Mouse (Mus musculus) heart, embryonic 11.5 days (tissue): ENCODE results near the gene Armc9. TPM values are rescaled to one million over a fixed set of nuclear protein-coding genes. Genes with fewer than 3 reads are reported as not detected.

Source experiments
- ATAC-seq: fragments of 200-750 bp; cut with Nextera tagmentation; replicated peaks from 2 replicates; pipeline ENCODE4 v1.8.0; 2017; ENCODE audit warnings: moderate library complexity; ENCODE audit not compliant: insufficient number of reproducible peaks, low FRiP score, low TSS enrichment
- H3K27ac ChIP-seq: fragments of 300-500 bp; sonication (generic); 2 replicates; pipeline ENCODE4 v1.5.1; 2014; ENCODE audit warnings: mild to moderate bottlenecking, low read depth, low read length
- H3K27me3 ChIP-seq: fragments of 300-500 bp; sonication (generic); 2 replicates; pipeline ENCODE4 v1.6.1; 2014; ENCODE audit warnings: mild to moderate bottlenecking, low read length, mixed read lengths; ENCODE audit not compliant: control insufficient read depth, insufficient read depth
- H3K36me3 ChIP-seq: fragments of 300-500 bp; sonication (generic); 2 replicates; pipeline ENCODE4 v1.6.1; 2014; ENCODE audit warnings: mild to moderate bottlenecking, low read length, moderate library complexity, mixed read lengths; ENCODE audit not compliant: control insufficient read depth, insufficient read depth
- H3K4me1 ChIP-seq: fragments of 300-500 bp; sonication (generic); 2 replicates; pipeline ENCODE4 v1.6.1; 2014; ENCODE audit warnings: low read length; ENCODE audit not compliant: control insufficient read depth, insufficient read depth
- H3K4me2 ChIP-seq: fragments of 300-500 bp; sonication (generic); 2 replicates; pipeline ENCODE4 v1.6.1; 2014; ENCODE audit warnings: mild to moderate bottlenecking, moderate library complexity
- H3K4me3 ChIP-seq: fragments of 300-500 bp; sonication (generic); 2 replicates; pipeline ENCODE4 v1.5.1; 2014; ENCODE audit warnings: low read depth, low read length
- H3K9ac ChIP-seq: fragments of 300-500 bp; sonication (generic); 2 replicates; pipeline ENCODE4 v1.6.1; 2014; ENCODE audit warnings: mild to moderate bottlenecking, low read depth, low read length, moderate library complexity
- H3K9me3 ChIP-seq: fragments of 300-500 bp; sonication (generic); replicated peaks from 2 replicates; pipeline ENCODE4 v1.6.1; 2016; ENCODE audit warnings: low read length; ENCODE audit not compliant: control insufficient read depth
- whole genome bisulfite sequencing: fragments of 180-500 bp; shearing (Covaris S2); extraction: QIAGEN DNeasy Blood & Tissue Kit; methylation state at CpG from one replicate; pipeline ENCODE4 v1.1.7; 2014; ENCODE audit not compliant: insufficient replicate concordance; 5-methylcytosine and 5-hydroxymethylcytosine counted together
- polyA plus RNA-seq: library from polyadenylated mRNA; unstranded; fragments of >200 nt; fragmentation: Nextera tagmentation; extraction: Ambion mirVana; gene quantifications from 2 replicates; pipeline ENCODE4 v1.2.1, GENCODE M21; 2014

The Armc9 gene
- polyA plus RNA-seq, 1 experiment from 2014 or later, result 14.7 TPM

- Histone ChIP-seq H3K27ac (0 out of 2 replicates have a peak overlapping the region, but pooled peaks have one; percentile 81), H3K4me1 (peaks cover 2% of the 10 kb centered on the region; the same call in 1 of the 2 replicates), H3K4me3 (peak overlapping the region; percentile 82), H3K36me3 (no peaks in the 10 kb centered on the region), H3K27me3 (no peaks in the 10 kb centered on the region), H3K9me3 (no peaks in the 10 kb centered on the region), H3K9ac (peak overlapping the region; percentile 74), H3K4me2 (peak overlapping the region; percentile 79)
- WGBS, result under 1% methylated on average over 18 of the region's 18 CpGs
- ATAC-seq, result no peak
Observed at GRCm38 (mm10) chr1:86154824-86155164, 214 bp downstream of the Armc9 start.

GRCm38 (mm10) chr1:86156075-86156474 is 1.5 kb downstream of the Armc9 start:
- Histone ChIP-seq H3K4me2 (no peak overlapping the region), H3K4me1 (peaks cover under 1% of the 10 kb centered on the region; the same call in 1 of the 2 replicates), H3K36me3 (peaks cover 2% of the 10 kb centered on the region; the same call in 1 of the 2 replicates), H3K4me3 (no peak overlapping the region), H3K27ac (no peak overlapping the region), H3K9ac (no peak overlapping the region), H3K9me3 (no peaks in the 10 kb centered on the region), H3K27me3 (no peaks in the 10 kb centered on the region)
- WGBS, result 75% methylated on average over 3 of the region's 3 CpGs
- no peak for ATAC-seq

- H3K9me3 ChIP-seq, result no peaks in the 10 kb centered on the region
- ATAC-seq, result no peak
- H3K27me3 ChIP-seq, result no peaks in the 10 kb centered on the region
- H3K27ac ChIP-seq, result no peak overlapping the region
- 77% methylated on average over 6 of the region's 6 CpGs for WGBS
- H3K4me2 ChIP-seq, result no peak overlapping the region
- no peaks in the 10 kb centered on the region; the same call in 1 of the 2 replicates for H3K4me1 ChIP-seq
- H3K9ac ChIP-seq, result no peak overlapping the region
- H3K4me3 ChIP-seq, result no peak overlapping the region
- H3K36me3 ChIP-seq, result peaks cover 3% of the 10 kb centered on the region; the same call in 1 of the 2 replicates
Observed at GRCm38 (mm10) chr1:86156595-86156994, 2.0 kb downstream of the Armc9 start.

GRCm38 (mm10) chr1:86160059-86160458 is 5.5 kb downstream of the Armc9 start:
- Histone ChIP-seq H3K9ac (no peak overlapping the region), H3K4me2 (no peak overlapping the region), H3K9me3 (no peaks in the 10 kb centered on the region), H3K36me3 (peaks cover 6% of the 10 kb centered on the region), H3K27ac (no peak overlapping the region), H3K27me3 (no peaks in the 10 kb centered on the region), H3K4me3 (no peak overlapping the region), H3K4me1 (no peaks in the 10 kb centered on the region)
- WGBS, result 82% methylated on average over 6 of the region's 6 CpGs
- ATAC-seq, result no peak

- Histone ChIP-seq H3K9ac (no peak overlapping the region), H3K4me1 (no peaks in the 10 kb centered on the region), H3K36me3 (peaks cover 6% of the 10 kb centered on the region), H3K27ac (no peak overlapping the region), H3K27me3 (no peaks in the 10 kb centered on the region), H3K4me3 (no peak overlapping the region), H3K4me2 (no peak overlapping the region), H3K9me3 (no peaks in the 10 kb centered on the region)
- 82% methylated on average over 5 of the region's 5 CpGs for WGBS
- ATAC-seq, result no peak
Observed at GRCm38 (mm10) chr1:86160479-86160878, 5.9 kb downstream of the Armc9 start.

GRCm38 (mm10) chr1:86161061-86161460 is 6.5 kb downstream of the Armc9 start:
- 78% methylated on average over 5 of the region's 5 CpGs for WGBS
- Histone ChIP-seq H3K4me3 (no peak overlapping the region), H3K9me3 (no peaks in the 10 kb centered on the region), H3K36me3 (peaks cover 6% of the 10 kb centered on the region), H3K4me2 (no peak overlapping the region), H3K4me1 (no peaks in the 10 kb centered on the region), H3K9ac (no peak overlapping the region), H3K27me3 (no peaks in the 10 kb centered on the region), H3K27ac (no peak overlapping the region)
- ATAC-seq, result no peak

- WGBS, result 91% methylated on average over 5 of the region's 5 CpGs
- Histone ChIP-seq H3K4me1 (no peaks in the 10 kb centered on the region), H3K4me2 (no peak overlapping the region), H3K9ac (no peak overlapping the region), H3K9me3 (no peaks in the 10 kb centered on the region), H3K36me3 (0 out of 2 replicates have a peak, but pooled peaks cover 2% of the 10 kb centered on the region), H3K27ac (no peak overlapping the region), H3K4me3 (no peak overlapping the region), H3K27me3 (no peaks in the 10 kb centered on the region)
- no peak for ATAC-seq
Observed at GRCm38 (mm10) chr1:86174602-86175001, 20.0 kb downstream of the Armc9 start.

- Histone ChIP-seq H3K27me3 (no peaks in the 10 kb centered on the region), H3K9ac (no peak overlapping the region)
- ATAC-seq, result no peak
Observed at GRCm38 (mm10) chr1:86176066-86176465, 21.5 kb downstream of the Armc9 start.

GRCm38 (mm10) chr1:86178462-86179253 is 24.1 kb downstream of the Armc9 start:
- Histone ChIP-seq H3K4me2 (no peak overlapping the region), H3K9me3 (no peaks in the 10 kb centered on the region), H3K9ac (no peak overlapping the region), H3K27me3 (no peaks in the 10 kb centered on the region), H3K27ac (no peak overlapping the region), H3K4me3 (no peak overlapping the region), H3K36me3 (0 out of 2 replicates have a peak, but pooled peaks cover 2% of the 10 kb centered on the region), H3K4me1 (no peaks in the 10 kb centered on the region)
- WGBS, result 42% methylated on average over 7 of the region's 7 CpGs
- peak; percentile 52 for ATAC-seq

More at GRCm38 (mm10) chr1:86176066-86176465, 21.5 kb downstream of the Armc9 start:
- Histone ChIP-seq H3K4me1 (no peaks in the 10 kb centered on the region), H3K4me3 (no peak overlapping the region), H3K9me3 (no peaks in the 10 kb centered on the region), H3K36me3 (0 out of 2 replicates have a peak, but pooled peaks cover 2% of the 10 kb centered on the region), H3K27ac (no peak overlapping the region), H3K4me2 (no peak overlapping the region)
- 89% methylated on average over 2 of the region's 2 CpGs for WGBS
